Mouse (Mus musculus): ENCODE measurements at regions not wholly inside any gene's neighbourhood (a gene's known extent, or its start where the extent isn't known, plus 50 kb on each side); places are given as distances from the start of the nearest gene placed in this dataset.
A peak's percentile ranks its signal among the peaks of the same experiment; 100 is the strongest.

- Histone ChIP-seq H3K27me3 (ENCODE audit: control insufficient read depth in 1 of 2, insufficient read depth in 2 of 2, low read length in 2 of 2) (no peaks in the 10 kb centered on the region), H3K27ac (ENCODE audit: control insufficient read depth, low read depth, low read length) (no peak overlapping the region), H3K36me3 (ENCODE audit: control insufficient read depth in 1 of 2, insufficient read depth in 2 of 2, low read length in 2 of 2) (no peaks in the 10 kb centered on the region), H3K79me2 (ENCODE audit: control insufficient read depth, insufficient read depth, low read length, poor library complexity) (no peaks in the 10 kb centered on the region), H3K9ac (ENCODE audit: control insufficient read depth, low read depth, low read length, poor library complexity, severe bottlenecking) (no peak overlapping the region), H3K4me1 (ENCODE audit: control insufficient read depth in 1 of 2, insufficient read depth in 2 of 2, low read length in 2 of 2) (no peaks in the 10 kb centered on the region), H3K4me3 (ENCODE audit: control insufficient read depth in 1 of 2, insufficient read depth in 1 of 2, low read depth in 2 of 2, low read length in 2 of 2) (no peak overlapping the region), H3K9me3 (replicated peaks; ENCODE audit: insufficient read depth, low read length) (no peaks in the 10 kb centered on the region)
- no peak for TF ChIP-seq TAL1 (IDR thresholded peaks at IDR 0.05; ENCODE audit: low read length)
- 0 out of 6 replicates have a peak, but pooled peaks of 1 of the 3 experiments have one; percentile 12 for TF ChIP-seq CTCF (IDR thresholded peaks at IDR 0.05 in 2 of 3, conservative IDR thresholded peaks at IDR 0.05 in 1 of 3; ENCODE audit: control insufficient read depth in 1 of 3, insufficient read depth in 1 of 3, low read depth in 2 of 3, low read length in 3 of 3, poor library complexity in 1 of 3, severe bottlenecking in 1 of 3)
- TF ChIP-seq GATA1 (IDR thresholded peaks at IDR 0.05; ENCODE audit: low read depth, low read length) = no peak
- no peak for TF ChIP-seq ELF1 (IDR thresholded peaks at IDR 0.05; ENCODE audit: low read depth, low read length)
- TF ChIP-seq SIN3A (IDR thresholded peaks at IDR 0.05; ENCODE audit: low read length) = no peak
- 0 out of 2 replicates have a peak, but pooled peaks have one; percentile 20 for TF ChIP-seq SMC3 (IDR thresholded peaks at IDR 0.05; ENCODE audit: low read depth, low read length)
- no peak for TF ChIP-seq BHLHE40 (IDR thresholded peaks at IDR 0.05; ENCODE audit: borderline replicate concordance, low read depth, low read length)
- TF ChIP-seq CHD1 (IDR thresholded peaks at IDR 0.05; ENCODE audit: low read depth, low read length) = no peak
- no peak for TF ChIP-seq ZC3H11A (IDR thresholded peaks at IDR 0.05; ENCODE audit: low read depth, low read length)
- TF ChIP-seq MXI1 (IDR thresholded peaks at IDR 0.05; ENCODE audit: low read depth, low read length) = no peak
- peak; percentile 2 for DNase-seq (ENCODE audit: low read depth, low spot score)
Observed at GRCm38 (mm10) chr13:39526469-39526868, 565.8 kb upstream of the Slc35b3 start.

GRCm38 (mm10) chr13:39523856-39524301 lies 563.2 kb upstream of the Slc35b3 start:
- H3K9me3 ChIP-seq (replicated peaks; ENCODE audit: insufficient read depth, low read length) = no peaks in the 10 kb centered on the region
- H3K27ac ChIP-seq (ENCODE audit: control insufficient read depth, low read depth, low read length) = no peak overlapping the region
- no peak for DNase-seq (ENCODE audit: low read depth, low spot score)
- H3K79me2 ChIP-seq (ENCODE audit: control insufficient read depth, insufficient read depth, low read length, poor library complexity) = no peaks in the 10 kb centered on the region
- H3K4me1 ChIP-seq (ENCODE audit: control insufficient read depth in 1 of 2, insufficient read depth in 2 of 2, low read length in 2 of 2) = no peaks in the 10 kb centered on the region
- H3K27me3 ChIP-seq (ENCODE audit: control insufficient read depth in 1 of 2, insufficient read depth in 2 of 2, low read length in 2 of 2) = no peaks in the 10 kb centered on the region
- no peak overlapping the region for H3K9ac ChIP-seq (ENCODE audit: control insufficient read depth, low read depth, low read length, poor library complexity, severe bottlenecking)
- no peak overlapping the region for H3K4me3 ChIP-seq (ENCODE audit: control insufficient read depth in 1 of 2, insufficient read depth in 1 of 2, low read depth in 2 of 2, low read length in 2 of 2)
- no peak for TF ChIP-seq RAD21 (IDR thresholded peaks at IDR 0.05; ENCODE audit: low read depth, low read length)
- no peak for TF ChIP-seq CTCF (IDR thresholded peaks at IDR 0.05 in 2 of 3, conservative IDR thresholded peaks at IDR 0.05 in 1 of 3; ENCODE audit: control insufficient read depth in 1 of 3, insufficient read depth in 1 of 3, low read depth in 2 of 3, low read length in 3 of 3, poor library complexity in 1 of 3, severe bottlenecking in 1 of 3)
- no peak for TF ChIP-seq POLR2A (IDR thresholded peaks at IDR 0.05; ENCODE audit: control insufficient read depth in 1 of 2, insufficient read depth in 1 of 2, low read depth in 1 of 2, low read length in 2 of 2, poor library complexity in 1 of 2)
- TF ChIP-seq NELFE (IDR thresholded peaks at IDR 0.05; ENCODE audit: low read depth, low read length) = no peak
- no peak for TF ChIP-seq TBP (IDR thresholded peaks at IDR 0.05; ENCODE audit: low read depth, low read length)
- no peak for TF ChIP-seq UBTF (IDR thresholded peaks at IDR 0.05; ENCODE audit: borderline replicate concordance, insufficient read depth, low read depth, low read length)
- no peak for TF ChIP-seq GATA1 (IDR thresholded peaks at IDR 0.05; ENCODE audit: low read depth, low read length)
- TF ChIP-seq MEF2A (IDR thresholded peaks at IDR 0.05; ENCODE audit: extremely low read depth, insufficient replicate concordance, low read depth, low read length, poor library complexity, severe bottlenecking) = no peak
- no peak for TF ChIP-seq MAFK (IDR thresholded peaks at IDR 0.05; ENCODE audit: borderline replicate concordance, low read depth, low read length)
- TF ChIP-seq TCF12 (IDR thresholded peaks at IDR 0.05; ENCODE audit: low read depth, low read length) = no peak
- TF ChIP-seq EP300 (IDR thresholded peaks at IDR 0.05; ENCODE audit: low read depth in 1 of 2, low read length in 2 of 2) = no peak
- H3K36me3 ChIP-seq (ENCODE audit: control insufficient read depth in 1 of 2, insufficient read depth in 2 of 2, low read length in 2 of 2) = no peaks in the 10 kb centered on the region
